Mouse (Mus musculus): Measurements from ENCODE around the gene Olfr599.
"Not testable (repeated sequence)": the region's sequence is repeated elsewhere in the genome, so short reads cannot be mapped to it uniquely, and the experiment has no call there.

DNA sequence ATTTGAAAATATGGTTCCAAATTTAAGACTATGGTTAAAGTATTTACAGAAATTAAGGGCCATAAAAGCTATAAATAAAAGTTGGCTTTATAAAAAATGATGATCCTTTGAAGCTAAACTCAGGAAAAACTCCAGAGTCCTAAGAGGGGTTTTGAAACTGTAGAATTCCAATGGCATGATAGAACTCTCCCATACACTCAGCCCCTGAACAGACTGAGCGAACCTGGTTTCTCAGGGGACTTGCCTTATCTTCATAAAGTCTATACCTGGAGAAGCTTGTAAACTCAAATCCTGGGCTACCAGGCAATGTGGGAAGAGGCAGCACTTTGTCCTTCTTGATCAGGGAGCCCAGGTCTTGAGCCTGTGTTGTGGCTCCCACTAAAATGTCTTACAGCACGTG lies 30.4 kb upstream of the Olfr599 start, which contains the start of gene Olfr596:
- not testable (repeated sequence) for TF ChIP-seq CTCF (IDR thresholded peaks at IDR 0.05; ENCODE audit: control insufficient read depth, insufficient read depth, insufficient read length); USF1 (IDR thresholded peaks at IDR 0.05; ENCODE audit: low read depth)
